Mouse (Mus musculus) MEL (cell line): ENCODE measurements around the gene Psma2. TPM values are rescaled to one million over a fixed set of nuclear protein-coding genes. Genes with fewer than 3 reads are reported as not detected.

Experiments
- DNase-seq: peaks from one replicate; pipeline ENCODE4 v3.0.0; 2011; ENCODE audit warnings: low read depth, low spot score
- H3K27ac ChIP-seq: 2 replicates; pipeline ENCODE4 v1.5.1; 2012; ENCODE audit warnings: low read depth, mild to moderate bottlenecking, control low read depth, low read length, moderate library complexity; ENCODE audit not compliant: control insufficient read depth
- H3K27me3 ChIP-seq, 2 experiments: fragments of 150-350 bp in 1 of 2; sonication (generic) in 1 of 2; 2 replicates each; pipeline ENCODE4 v1.6.1; 2012; ENCODE audit warnings: low read length in 2 of 2, mild to moderate bottlenecking in 2 of 2, improper control_type of control experiment in 1 of 2, moderate library complexity in 1 of 2; ENCODE audit not compliant: insufficient read depth in 2 of 2, control insufficient read depth in 1 of 2
- H3K36me3 ChIP-seq, 2 experiments: 2 replicates each; pipeline ENCODE4 v1.6.1; 2012 to 2014; ENCODE audit warnings: low read length in 2 of 2, improper control_type of control experiment in 1 of 2, inconsistent platforms in 1 of 2, mild to moderate bottlenecking in 1 of 2; ENCODE audit not compliant: insufficient read depth in 2 of 2, control insufficient read depth in 1 of 2
- H3K4me1 ChIP-seq, 2 experiments: fragments of 150-350 bp in 1 of 2; sonication (generic) in 1 of 2; 2 replicates each; pipeline ENCODE4 v1.6.1; 2012; ENCODE audit warnings: low read length in 2 of 2, improper control_type of control experiment in 1 of 2, mild to moderate bottlenecking in 1 of 2; ENCODE audit not compliant: insufficient read depth in 2 of 2, control insufficient read depth in 1 of 2
- H3K4me3 ChIP-seq, 2 experiments: fragments of 150-350 bp in 1 of 2; sonication (generic) in 1 of 2; 2 replicates each; pipeline ENCODE4 v1.5.1; 2012; ENCODE audit warnings: low read depth in 2 of 2, low read length in 2 of 2, mild to moderate bottlenecking in 2 of 2, moderate library complexity in 2 of 2, control low read depth in 1 of 2, improper control_type of control experiment in 1 of 2; ENCODE audit not compliant: control insufficient read depth in 1 of 2, insufficient read depth in 1 of 2
- H3K79me2 ChIP-seq: 2 replicates; pipeline ENCODE4 v1.6.1; 2012; ENCODE audit warnings: mild to moderate bottlenecking, low read length, moderate library complexity; ENCODE audit not compliant: control insufficient read depth, poor library complexity, insufficient read depth
- H3K9ac ChIP-seq: 2 replicates; pipeline ENCODE4 v1.6.1; 2012; ENCODE audit warnings: low read depth, mild to moderate bottlenecking, control low read depth, low read length, moderate library complexity; ENCODE audit not compliant: control insufficient read depth, poor library complexity, severe bottlenecking
- H3K9me3 ChIP-seq: fragments of 150-350 bp; sonication (generic); replicated peaks from 2 replicates; pipeline ENCODE4 v1.6.1; 2012; ENCODE audit warnings: mild to moderate bottlenecking, low read length, improper control_type of control experiment, moderate library complexity; ENCODE audit not compliant: insufficient read depth
- CTCF ChIP-seq, 3 experiments: IDR thresholded peaks in 2 of 3; conservative IDR thresholded peaks in 1 of 3; 2 replicates each; pipeline ENCODE4 v1.5.1; 2011 to 2012; ENCODE audit warnings: low read length in 3 of 3, low read depth in 2 of 3, mild to moderate bottlenecking in 2 of 3, improper control_type of control experiment in 1 of 3, inconsistent platforms in 1 of 3, mixed read lengths in 1 of 3, moderate library complexity in 1 of 3; ENCODE audit not compliant: control insufficient read depth in 1 of 3, insufficient read depth in 1 of 3, poor library complexity in 1 of 3, severe bottlenecking in 1 of 3
- ETS1 ChIP-seq: IDR thresholded peaks from 2 replicates; pipeline ENCODE4 v1.6.1; 2012; ENCODE audit warnings: low read depth, mild to moderate bottlenecking, inconsistent platforms, low read length, improper control_type of control experiment, moderate library complexity
- GATA1 ChIP-seq: IDR thresholded peaks from 2 replicates; pipeline ENCODE4 v1.6.1; 2011; ENCODE audit warnings: low read depth, low read length, improper control_type of control experiment
- MAFK ChIP-seq: IDR thresholded peaks from 2 replicates; pipeline ENCODE4 v1.6.1; 2011; ENCODE audit warnings: low read depth, mild to moderate bottlenecking, low read length, improper control_type of control experiment, borderline replicate concordance
- MAZ ChIP-seq: IDR thresholded peaks from 2 replicates; pipeline ENCODE4 v1.6.1; 2012; ENCODE audit warnings: low read depth, mild to moderate bottlenecking, inconsistent platforms, low read length, improper control_type of control experiment
- MEF2A ChIP-seq: IDR thresholded peaks from 2 replicates; pipeline ENCODE4 v1.6.1; 2014; ENCODE audit warnings: low read depth, mild to moderate bottlenecking, inconsistent platforms, low read length, improper control_type of control experiment; ENCODE audit not compliant: poor library complexity, insufficient replicate concordance, severe bottlenecking; ENCODE audit errors: extremely low read depth
- MXI1 ChIP-seq: IDR thresholded peaks from 2 replicates; pipeline ENCODE4 v1.6.1; 2011; ENCODE audit warnings: mild to moderate bottlenecking, low read depth, low read length, improper control_type of control experiment
- MYB ChIP-seq: IDR thresholded peaks from 2 replicates; pipeline ENCODE4 v1.6.1; 2011; ENCODE audit warnings: mild to moderate bottlenecking, low read depth, low read length, improper control_type of control experiment
- NELFE ChIP-seq: IDR thresholded peaks from 2 replicates; pipeline ENCODE4 v1.6.1; 2011; ENCODE audit warnings: low read depth, low read length, improper control_type of control experiment
- POLR2A ChIP-seq, 2 experiments: IDR thresholded peaks; 2 replicates each; pipeline ENCODE4 v1.6.1; 2011 to 2012; ENCODE audit warnings: low read length in 2 of 2, mild to moderate bottlenecking in 2 of 2, control low read depth in 1 of 2, improper control_type of control experiment in 1 of 2, low read depth in 1 of 2, moderate library complexity in 1 of 2; ENCODE audit not compliant: control insufficient read depth in 1 of 2, insufficient read depth in 1 of 2, poor library complexity in 1 of 2
- POLR2AphosphoS2 ChIP-seq: IDR thresholded peaks from 2 replicates; pipeline ENCODE4 v1.6.1; 2011; ENCODE audit warnings: low read length, improper control_type of control experiment
- POLR2AphosphoS5 ChIP-seq: IDR thresholded peaks from 2 replicates; pipeline ENCODE4 v1.6.1; 2012; ENCODE audit warnings: low read depth, borderline replicate concordance, mild to moderate bottlenecking, inconsistent platforms, low read length, moderate library complexity, mixed read lengths
- RAD21 ChIP-seq: IDR thresholded peaks from 2 replicates; pipeline ENCODE4 v1.6.1; 2011; ENCODE audit warnings: mild to moderate bottlenecking, low read depth, low read length, improper control_type of control experiment
- SMC3 ChIP-seq: IDR thresholded peaks from 2 replicates; pipeline ENCODE4 v1.6.1; 2011; ENCODE audit warnings: low read depth, low read length, improper control_type of control experiment
- TAL1 ChIP-seq: IDR thresholded peaks from 2 replicates; pipeline ENCODE4 v1.6.1; 2012; ENCODE audit warnings: mild to moderate bottlenecking, inconsistent platforms, low read length, moderate library complexity, mixed read lengths
- TBP ChIP-seq: IDR thresholded peaks from 2 replicates; pipeline ENCODE4 v1.8.0; 2011; ENCODE audit warnings: low read depth, low read length, improper control_type of control experiment
- TCF12 ChIP-seq: IDR thresholded peaks from 2 replicates; pipeline ENCODE4 v1.6.1; 2014; ENCODE audit warnings: low read depth, mild to moderate bottlenecking, inconsistent platforms, low read length, improper control_type of control experiment, moderate library complexity
- ZKSCAN1 ChIP-seq: IDR thresholded peaks from 2 replicates; pipeline ENCODE4 v1.6.1; 2012; ENCODE audit warnings: low read depth, mild to moderate bottlenecking, inconsistent platforms, low read length, improper control_type of control experiment, moderate library complexity
- ZMIZ1 ChIP-seq: IDR thresholded peaks from 2 replicates; pipeline ENCODE4 v1.6.1; 2012; ENCODE audit warnings: low read depth, mild to moderate bottlenecking, inconsistent platforms, low read length, improper control_type of control experiment, moderate library complexity
- ZNF384 ChIP-seq: IDR thresholded peaks from 2 replicates; pipeline ENCODE4 v1.6.1; 2012; ENCODE audit warnings: low read depth, mild to moderate bottlenecking, inconsistent platforms, low read length, improper control_type of control experiment
- polyA plus RNA-seq, 2 experiments: library from polyadenylated mRNA; stranded (reverse) in 1 of 2; unstranded in 1 of 2; fragments of >175 nt in 1 of 2; fragments of >200 nt in 1 of 2; gene quantifications; 2 replicates each; pipeline versions ENCODE4 v1.2.1 to v1.2.4; 2012; ENCODE audit warnings: low replicate concordance in 2 of 2, low read depth in 1 of 2; ENCODE audit not compliant: insufficient read length in 2 of 2, insufficient read depth in 1 of 2, missing spikeins in 1 of 2
- total RNA-seq: library from RNA; depleted of rRNA; stranded (reverse); fragments of 300-350 nt; gene quantifications from 2 replicates; pipeline ENCODE4 v1.2.3, GENCODE M21; 2012

The Psma2 gene
- total and polyA plus RNA-seq, 3 experiments: 139 to 174 TPM; not detected in 1

DNA sequence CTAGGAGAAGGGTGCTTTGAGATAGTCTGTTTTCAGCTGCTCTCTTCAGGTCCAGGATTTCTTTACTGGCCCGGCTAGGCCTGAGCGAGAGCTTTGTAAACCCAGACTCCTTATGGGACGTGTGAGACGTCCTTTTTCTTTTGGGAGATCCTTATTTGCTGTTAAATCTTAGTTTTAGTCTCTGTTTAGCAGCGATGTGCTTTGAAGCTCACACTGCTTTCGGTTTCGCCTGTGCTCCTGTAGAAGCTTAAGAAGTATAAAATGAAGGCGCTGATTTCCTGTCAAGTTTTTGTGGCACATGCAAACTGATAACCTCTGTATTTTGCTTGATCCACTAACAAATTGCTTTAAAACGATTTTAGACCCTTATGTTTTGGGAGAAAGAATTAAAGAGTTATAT lies 513 bp downstream of the Psma2 start:
- DNase-seq: no peak
- Histone ChIP-seq H3K36me3 (peaks cover 9 to 24% of the 10 kb centered on the region in 2 experiments), H3K9ac (peak overlapping the region; percentile 76)

DNA sequence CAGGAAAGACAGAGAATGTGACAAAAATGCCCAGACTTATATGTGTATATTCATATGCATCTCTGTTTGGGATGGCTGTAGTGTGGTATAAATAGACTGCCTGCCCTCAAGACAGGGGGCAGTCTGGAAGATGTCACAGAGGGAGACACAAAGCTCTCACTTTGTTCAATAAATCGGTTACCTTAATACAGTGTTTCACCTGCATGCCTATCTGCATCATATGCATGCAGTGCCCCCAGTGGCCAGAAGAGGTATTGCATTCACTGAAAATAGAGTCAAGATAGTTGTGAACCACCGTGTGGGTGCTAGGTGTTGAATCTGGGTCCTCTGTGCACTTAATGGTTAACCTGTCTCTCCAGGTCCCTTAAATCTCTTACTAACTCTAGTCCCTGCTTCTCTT lies 5.7 kb downstream of the Psma2 start:
- peaks cover 13 to 37% of the 10 kb centered on the region in 2 experiments for H3K36me3 ChIP-seq

More for the DNA sequence above, 513 bp downstream of the Psma2 start:
- Histone ChIP-seq H3K4me3 (peak overlapping the region; percentile 61 to 81), H3K27ac (peak overlapping the region; percentile 55), H3K27me3 (no peaks in the 10 kb centered on the region), H3K9me3 (no peaks in the 10 kb centered on the region), H3K79me2 (peaks cover 35% of the 10 kb centered on the region), H3K4me1 (peaks cover 0 to 3% of the 10 kb centered on the region in 2 experiments; a peak in 3 of 4 replicates)
- no peak for TF ChIP-seq ZNF384
- no peak for TF ChIP-seq POLR2A (IDR thresholded peaks at IDR 0.05; ENCODE audit: control insufficient read depth in 1 of 2, insufficient read depth in 1 of 2, low read depth in 1 of 2, low read length in 2 of 2, poor library complexity in 1 of 2)
- TF ChIP-seq MYB: no peak
- no peak for TF ChIP-seq POLR2AphosphoS5
- no peak for TF ChIP-seq TAL1
- no peak for TF ChIP-seq NELFE
- TF ChIP-seq MXI1: peak; percentile 2; the same call in 1 of the 2 replicates
- TF ChIP-seq ZMIZ1: 0 out of 2 replicates have a peak, but pooled peaks have one; percentile 16

DNA sequence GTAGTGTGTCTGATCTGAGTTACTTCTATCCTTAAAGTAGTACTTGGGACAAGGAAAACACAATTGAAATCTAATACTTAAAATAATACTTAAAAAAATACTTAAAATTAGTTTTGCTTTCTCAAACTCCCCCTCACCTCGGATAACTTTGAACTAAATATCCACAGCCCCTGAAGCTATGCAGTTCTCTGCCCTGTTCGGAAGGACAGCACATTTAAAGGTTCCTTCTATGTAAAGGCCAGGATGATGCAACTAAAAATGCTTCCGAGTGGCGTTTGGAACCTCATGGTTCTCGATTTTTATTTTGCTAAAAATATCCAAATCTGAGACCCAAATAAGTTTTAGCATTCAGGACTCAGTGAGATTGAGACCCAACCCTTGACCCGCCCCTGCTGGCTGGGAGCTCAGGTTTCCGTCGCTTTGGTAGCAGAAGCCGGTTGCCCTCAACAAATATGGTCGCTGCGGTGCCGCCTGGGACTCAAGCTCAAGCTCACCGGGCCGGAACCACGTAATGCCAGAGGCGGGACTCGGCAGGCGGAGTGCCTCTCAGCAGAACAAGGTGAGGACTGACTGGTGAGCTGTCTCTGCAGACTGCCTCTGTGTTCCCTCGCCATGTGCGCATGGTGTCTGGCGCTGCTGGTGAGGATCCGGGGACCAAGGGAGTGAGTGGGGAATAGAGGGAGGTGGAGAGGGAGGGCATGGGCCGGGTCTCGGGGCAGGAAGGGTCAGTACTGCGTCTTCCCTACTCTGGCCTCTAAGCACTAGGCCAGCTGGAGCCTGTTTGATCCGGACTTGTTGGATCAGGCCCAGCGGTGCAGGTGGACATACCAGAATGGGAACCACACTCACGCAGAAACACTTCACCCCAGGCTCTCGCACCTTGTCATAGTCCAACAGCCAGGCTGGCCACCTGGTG lies 16.9 kb downstream of the Psma2 start, which contains the start of gene AW209491:
Gene AW209491, plus strand, starts transcription at position 429 of the 916 bp plus-strand sequence.
- no peaks in the 10 kb centered on the region for H3K27me3 ChIP-seq
- peak within 1 kb of the TSS; percentile 74 for H3K27ac ChIP-seq
- TF ChIP-seq NELFE (peak; percentile 86), TAL1 (no peak), MEF2A (peak; percentile 38; the same call in 1 of the 2 replicates), MAFK (no peak), ZMIZ1 (peak; percentile 58; the same call in 1 of the 2 replicates), ETS1 (no peak), TBP (peak; percentile 43; the same call in 1 of the 2 replicates), TCF12 (peak; percentile 55), POLR2A (IDR thresholded peaks at IDR 0.05; ENCODE audit: control insufficient read depth in 1 of 2, insufficient read depth in 1 of 2, low read depth in 1 of 2, low read length in 2 of 2, poor library complexity in 1 of 2) (peak; percentile 78 to 92), RAD21 (no peak), MAZ (no peak; the same call in 1 of the 2 replicates), POLR2AphosphoS2 (peak; percentile 81), ZKSCAN1 (no peak), GATA1 (no peak), POLR2AphosphoS5 (0 out of 2 replicates have a peak, but pooled peaks have one; percentile 74), CTCF (IDR thresholded peaks at IDR 0.05 in 2 of 3, conservative IDR thresholded peaks at IDR 0.05 in 1 of 3; ENCODE audit: control insufficient read depth in 1 of 3, insufficient read depth in 1 of 3, low read depth in 2 of 3, low read length in 3 of 3, poor library complexity in 1 of 3, severe bottlenecking in 1 of 3) (no peak), MXI1 (peak; percentile 95)

More for the DNA sequence above, 5.7 kb downstream of the Psma2 start:
- Histone ChIP-seq H3K27me3 (no peaks in the 10 kb centered on the region), H3K4me3 (no peak overlapping the region), H3K27ac (no peak overlapping the region)
- DNase-seq: peak; percentile 75
- TF ChIP-seq SMC3 (peak; percentile 45), MAFK (no peak), RAD21 (peak; percentile 60), CTCF (IDR thresholded peaks at IDR 0.05 in 2 of 3, conservative IDR thresholded peaks at IDR 0.05 in 1 of 3; ENCODE audit: control insufficient read depth in 1 of 3, insufficient read depth in 1 of 3, low read depth in 2 of 3, low read length in 3 of 3, poor library complexity in 1 of 3, severe bottlenecking in 1 of 3) (peak; percentile 63 to 94 (median 75)), MYB (no peak)
- TF ChIP-seq, all 39 proteins: peak for 3
- Histone ChIP-seq H3K9me3 (no peaks in the 10 kb centered on the region), H3K79me2 (peaks cover 16% of the 10 kb centered on the region), H3K4me1 (no peaks in the 10 kb centered on the region; a peak in 2 of 4 replicates), H3K9ac (no peak overlapping the region)

More for the DNA sequence above, 16.9 kb downstream of the Psma2 start, which contains the start of gene AW209491:
- Histone ChIP-seq H3K9ac (peak within 1 kb of the TSS; percentile 68), H3K36me3 (peaks cover 9 to 11% of the 10 kb centered on the region in 2 experiments; a peak in 3 of 4 replicates), H3K4me3 (peak within 1 kb of the TSS; percentile 59 to 77), H3K79me2 (peaks cover 14% of the 10 kb centered on the region), H3K9me3 (no peaks in the 10 kb centered on the region), H3K4me1 (peaks cover 0 to 12% of the 10 kb centered on the region in 2 experiments; a peak in 3 of 4 replicates)
- DNase-seq: peak; percentile 97
